Comparison of ENCODE assay signal across 27 mouse cellular contexts in genomic region chr14:57395470-57395869, GRCm38 (mm10). TPM values are rescaled to one million over a fixed set of nuclear protein-coding genes. Genes with fewer than 3 reads are reported as not detected.
A peak's percentile ranks its signal among the peaks of the same experiment; 100 is the strongest.
DNase-seq lines count a peak whose midpoint lies in the region; ATAC-seq and TF ChIP-seq lines count a peak whose summit lies in the region.
"Had no signal": no experiment of that assay in that cellular context is flagged by ENCODE, and none has a peak within 500 bp of the region (broad histone marks: within the 10 kb centered on the region; RNA-seq: fewer than 3 reads in every experiment).

No protein-coding gene starts in this region.

- H3K4me3 ChIP-seq in kidney, embryonic 14.5 days (ENCODE audit: low read length) = no peak overlapping the region
- H3K4me3 ChIP-seq in intestine, postnatal 0 days (ENCODE audit: low read depth, low read length) = no peak overlapping the region
- no peak overlapping the region for H3K4me3 ChIP-seq in small intestine, adult 2 months (ENCODE audit: low read depth, low read length)
- H3K4me3 ChIP-seq: embryonic facial prominence, embryonic 12.5 days; heart, adult 2 months; heart, embryonic 12.5 days had no signal

- 63% methylated on average over 2 of the region's 2 CpGs for WGBS in kidney, embryonic 14.5 days
- WGBS in intestine, postnatal 0 days = 39% methylated on average over 2 of the region's 2 CpGs
- 27% methylated on average over 2 of the region's 2 CpGs for WGBS in small intestine, adult 2 months

- no peak for TF ChIP-seq CTCF in intestine, postnatal 0 days (IDR thresholded peaks at IDR 0.05; ENCODE audit: low read depth)
- TF ChIP-seq CTCF in small intestine, adult 2 months (IDR thresholded peaks at IDR 0.05; ENCODE audit: extremely low read depth, insufficient read length, insufficient replicate concordance, low read depth, low read length) = no peak

- H3K4me2 ChIP-seq in kidney, embryonic 14.5 days (replicated peaks; ENCODE audit: low read depth, low read length) = no peak overlapping the region
- no peak overlapping the region for H3K4me2 ChIP-seq in intestine, postnatal 0 days (replicated peaks; ENCODE audit: low read depth)
- H3K4me2 ChIP-seq: embryonic facial prominence, embryonic 12.5 days; heart, embryonic 12.5 days; hindbrain, embryonic 14.5 days; lung, embryonic 14.5 days; midbrain, embryonic 11.5 days had no signal

- H3K9me3 ChIP-seq in kidney, embryonic 14.5 days (ENCODE audit: control insufficient read depth, low read length) = no peaks in the 10 kb centered on the region
- no peaks in the 10 kb centered on the region for H3K9me3 ChIP-seq in intestine, postnatal 0 days (ENCODE audit: control insufficient read depth)
- H3K9me3 ChIP-seq: embryonic facial prominence, embryonic 12.5 days; heart, embryonic 12.5 days had no signal

- no peak overlapping the region for H3K27ac ChIP-seq in kidney, embryonic 14.5 days (ENCODE audit: low read depth, low read length)
- H3K27ac ChIP-seq in intestine, postnatal 0 days (ENCODE audit: low read depth, low read length) = peak overlapping the region; percentile 50
- peak overlapping the region; percentile 66; the same call in 1 of the 2 replicates for H3K27ac ChIP-seq in small intestine, adult 2 months (ENCODE audit: insufficient read depth, low read depth, low read length)
- H3K27ac ChIP-seq: embryonic facial prominence, embryonic 12.5 days; heart, adult 2 months; hindbrain, embryonic 14.5 days; liver, embryonic 14.5 days had no signal

- no peaks in the 10 kb centered on the region for H3K27me3 ChIP-seq in kidney, embryonic 14.5 days (ENCODE audit: control insufficient read depth, insufficient read depth, low read length)
- no peaks in the 10 kb centered on the region for H3K27me3 ChIP-seq in intestine, postnatal 0 days (replicated peaks; ENCODE audit: control insufficient read depth, insufficient read depth, low read length)
- H3K27me3 ChIP-seq in small intestine, adult 2 months (ENCODE audit: control insufficient read depth, insufficient read depth, low read length) = no peaks in the 10 kb centered on the region
- H3K27me3 ChIP-seq: embryonic facial prominence, embryonic 12.5 days had no signal

- no peak overlapping the region for H3K9ac ChIP-seq in kidney, embryonic 14.5 days (ENCODE audit: low read depth, low read length)
- H3K9ac ChIP-seq in intestine, postnatal 0 days (ENCODE audit: low read depth, low read length) = no peak overlapping the region
- H3K9ac ChIP-seq: embryonic facial prominence, embryonic 12.5 days; heart, embryonic 12.5 days; hindbrain, embryonic 14.5 days; liver, embryonic 14.5 days; lung, embryonic 14.5 days had no signal

- H3K36me3 ChIP-seq in kidney, embryonic 14.5 days (ENCODE audit: control insufficient read depth, insufficient read depth, low read length) = no peaks in the 10 kb centered on the region
- no peaks in the 10 kb centered on the region for H3K36me3 ChIP-seq in intestine, postnatal 0 days (ENCODE audit: control insufficient read depth, insufficient read depth)
- peaks cover 2% of the 10 kb centered on the region; the same call in 1 of the 2 replicates for H3K36me3 ChIP-seq in small intestine, adult 2 months (ENCODE audit: control insufficient read depth, insufficient read depth, low read length)
- H3K36me3 ChIP-seq: embryonic facial prominence, embryonic 12.5 days; heart, embryonic 12.5 days had no signal

- peak; percentile 63 for DNase-seq in kidney, adult 11 months
- DNase-seq in kidney, postnatal 10 days = peak; percentile 27
- no peak for DNase-seq in c-Kit-positive CD71-positive TER-119-positive erythroid progenitor cells, embryonic 14.5 days (ENCODE audit: low spot score)
- no peak for DNase-seq in T-cell, adult 2 months (ENCODE audit: low spot score)
- DNase-seq: adrenal gland, adult 2 months; adrenal gland, postnatal 36 days; cerebellum, adult 8-10 months; cerebellum, postnatal 36 days; embryo, embryonic 11 days; gastrocnemius, postnatal 25 days; heart, adult 2 months; layer of hippocampus, adult 9-11 months; liver; lung, embryonic 14.5 days; lung, postnatal 14 days; right cerebral cortex, postnatal 25 days had no signal

- no peaks in the 10 kb centered on the region for H3K4me1 ChIP-seq in kidney, embryonic 14.5 days (ENCODE audit: control insufficient read depth, insufficient read depth, low read length)
- H3K4me1 ChIP-seq in intestine, postnatal 0 days (replicated peaks; ENCODE audit: control insufficient read depth, insufficient read depth, low read length) = 0 out of 2 replicates have a peak, but pooled peaks cover 9% of the 10 kb centered on the region
- H3K4me1 ChIP-seq in small intestine, adult 2 months (ENCODE audit: control insufficient read depth, insufficient read depth, insufficient read length, low read length) = peaks cover 16% of the 10 kb centered on the region; the same call in 1 of the 2 replicates
- H3K4me1 ChIP-seq: heart, embryonic 12.5 days had no signal

- no peak for ATAC-seq in kidney, embryonic 14.5 days (ENCODE audit: low FRiP score, low TSS enrichment)
- ATAC-seq in intestine, postnatal 0 days = no peak
- ATAC-seq: activated CD4-positive, CD25-positive, alpha-beta regulatory T cell, adult 4 months; forebrain, embryonic 14.5 days; midbrain, embryonic 16.5 days had no signal

- TF ChIP-seq POLR2A in small intestine, adult 2 months (IDR thresholded peaks at IDR 0.05; ENCODE audit: low read depth, low read length) = no peak

RNA-seq across cellular contexts. Expression of gene Cryl1, which starts 2.9 kb away (rescaled TPM):
- polyA plus RNA-seq in kidney, embryonic 14.5 days (2014; fragmentation: Nextera tagmentation; extraction: Ambion mirVana) = 14.3 and 17.6 TPM in 2 replicates
- polyA plus RNA-seq in intestine, postnatal 0 days (2015; fragmentation: Nextera tagmentation; extraction: Ambion mirVana) = 153 and 173 TPM in 2 replicates
- polyA plus RNA-seq in small intestine, adult 2 months (2012; rRNA removed) = 124 and 167 TPM in 2 replicates

RNA-seq across cellular contexts. Expression of gene Ift88, which starts 28.4 kb away (rescaled TPM):
- 16.2 and 22.5 TPM in 2 replicates for polyA plus RNA-seq in kidney, embryonic 14.5 days (2014; fragmentation: Nextera tagmentation; extraction: Ambion mirVana)
- 5.1 and 5.2 TPM in 2 replicates for polyA plus RNA-seq in intestine, postnatal 0 days (2015; fragmentation: Nextera tagmentation; extraction: Ambion mirVana)
- polyA plus RNA-seq in small intestine, adult 2 months (2012; rRNA removed) = 0.38 and 0.58 TPM in 2 replicates

Comparison
In these comparisons a context has a peak if more than half of its experiments do, and no peak if none do; other contexts are left out.
1. DNase-seq: peak in kidney, adult 11 months (single experiment) and kidney, postnatal 10 days (single experiment); none in c-Kit-positive CD71-positive TER-119-positive erythroid progenitor cells, embryonic 14.5 days (single experiment) and T-cell, adult 2 months (single experiment).